Mouse (Mus musculus) hindbrain, embryonic 16.5 days (tissue): ENCODE data around the gene Gkn3. TPM values are rescaled to one million over a fixed set of nuclear protein-coding genes. Genes with fewer than 3 reads are reported as not detected.
A peak's percentile ranks its signal among the peaks of the same experiment; 100 is the strongest.

Experiments used
- ATAC-seq: fragments of 200-750 bp; cut with Nextera tagmentation; 2 replicates; pipeline ENCODE4 v1.8.0; 2017; ENCODE audit warnings: moderate TSS enrichment, moderate library complexity
- H3K27ac ChIP-seq: fragments of 300-500 bp; sonication (generic); 2 replicates; pipeline ENCODE4 v1.5.1; 2014; ENCODE audit warnings: low read depth, mild to moderate bottlenecking, control low read depth, low read length, moderate library complexity
- H3K27me3 ChIP-seq: fragments of 300-500 bp; sonication (generic); replicated peaks from 2 replicates; pipeline ENCODE4 v1.6.1; 2014; ENCODE audit warnings: low read length; ENCODE audit not compliant: control insufficient read depth, insufficient read depth
- H3K36me3 ChIP-seq: fragments of 300-500 bp; sonication (generic); 2 replicates; pipeline ENCODE4 v1.6.1; 2014; ENCODE audit warnings: mild to moderate bottlenecking, low read length, moderate library complexity, mixed read lengths; ENCODE audit not compliant: control insufficient read depth, insufficient read depth
- H3K4me1 ChIP-seq: fragments of 300-500 bp; sonication (generic); 2 replicates; pipeline ENCODE4 v1.6.1; 2014; ENCODE audit warnings: low read depth, low read length; ENCODE audit not compliant: control insufficient read depth, insufficient read depth
- H3K4me2 ChIP-seq: fragments of 300-500 bp; sonication (generic); 2 replicates; pipeline ENCODE4 v1.6.1; 2014; ENCODE audit warnings: mild to moderate bottlenecking, low read length, control low read depth, moderate library complexity
- H3K4me3 ChIP-seq: fragments of 300-500 bp; sonication (generic); 2 replicates; pipeline ENCODE4 v1.5.1; 2014; ENCODE audit warnings: mild to moderate bottlenecking, low read length, control low read depth, moderate library complexity
- H3K9ac ChIP-seq: fragments of 300-500 bp; sonication (generic); 2 replicates; pipeline ENCODE4 v1.6.1; 2014; ENCODE audit warnings: low read depth, mild to moderate bottlenecking, control low read depth, low read length, moderate library complexity
- H3K9me3 ChIP-seq: fragments of 300-500 bp; sonication (generic); 2 replicates; pipeline ENCODE4 v1.6.1; 2014; ENCODE audit warnings: mild to moderate bottlenecking, low read length, moderate library complexity; ENCODE audit not compliant: control insufficient read depth
- WGBS: fragments of 180-500 bp; shearing (Covaris S2); extraction: QIAGEN DNeasy Blood & Tissue Kit; methylation state at CpG from one replicate; pipeline ENCODE4 v1.1.7; 2014; 5-methylcytosine and 5-hydroxymethylcytosine counted together
- polyA plus RNA-seq: library from polyadenylated mRNA; unstranded; fragments of >200 nt; fragmentation: Nextera tagmentation; extraction: Ambion mirVana; gene quantifications from 2 replicates; pipeline ENCODE4 v1.2.1, GENCODE M21; 2015

The Gkn3 gene
- polyA plus RNA-seq, 1 experiment from 2014 or later = 0.93 TPM

DNA sequence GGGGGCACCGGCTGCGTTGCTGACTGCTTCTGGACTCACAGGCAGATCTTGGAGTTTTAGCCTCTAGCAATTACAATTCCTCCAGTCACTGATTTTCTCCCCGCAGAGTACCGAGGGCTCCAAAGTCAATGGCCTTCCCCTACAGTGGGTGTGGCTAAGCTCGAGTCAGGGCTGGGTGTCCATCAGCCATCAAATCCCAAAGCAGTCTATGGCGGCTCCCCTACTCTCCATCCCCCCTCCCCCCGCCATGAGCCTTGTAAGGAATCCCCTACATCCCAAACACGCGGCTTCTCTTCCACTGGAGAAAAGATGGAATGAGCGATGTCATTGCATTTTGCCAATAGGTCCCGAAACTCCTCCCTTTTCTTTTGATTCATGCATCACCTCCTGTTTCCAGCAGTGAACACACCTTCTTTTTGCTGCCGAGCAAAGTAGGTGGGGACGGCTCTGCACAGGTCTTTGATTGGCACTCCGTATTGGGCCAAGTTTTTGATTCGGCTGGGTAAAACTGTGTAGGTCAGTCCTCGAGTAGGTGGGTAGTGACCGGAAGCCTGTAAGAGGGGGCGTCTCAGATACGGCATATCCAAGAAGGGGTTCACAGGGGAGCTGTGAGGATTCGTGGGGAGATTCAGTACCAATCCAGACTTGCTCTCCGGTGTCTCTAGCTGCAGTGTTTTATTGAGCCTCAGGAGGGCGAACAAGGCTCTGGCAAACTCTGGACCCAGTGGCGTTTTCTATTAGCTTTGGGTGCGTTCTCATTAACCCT lies 4.6 kb downstream of the Gkn3 start:
- H3K9me3 ChIP-seq = no peaks in the 10 kb centered on the region
- H3K4me2 ChIP-seq = peak overlapping the region; percentile 75
- peak; percentile 74 for ATAC-seq
- H3K4me3 ChIP-seq = peak overlapping the region; percentile 44
- peak overlapping the region; percentile 52 for H3K9ac ChIP-seq
- H3K27me3 ChIP-seq = no peaks in the 10 kb centered on the region
- 7% methylated on average over 24 of the region's 24 CpGs for WGBS
- peaks cover 6% of the 10 kb centered on the region for H3K4me1 ChIP-seq
- H3K27ac ChIP-seq = no peak overlapping the region
- H3K36me3 ChIP-seq = no peaks in the 10 kb centered on the region

DNA sequence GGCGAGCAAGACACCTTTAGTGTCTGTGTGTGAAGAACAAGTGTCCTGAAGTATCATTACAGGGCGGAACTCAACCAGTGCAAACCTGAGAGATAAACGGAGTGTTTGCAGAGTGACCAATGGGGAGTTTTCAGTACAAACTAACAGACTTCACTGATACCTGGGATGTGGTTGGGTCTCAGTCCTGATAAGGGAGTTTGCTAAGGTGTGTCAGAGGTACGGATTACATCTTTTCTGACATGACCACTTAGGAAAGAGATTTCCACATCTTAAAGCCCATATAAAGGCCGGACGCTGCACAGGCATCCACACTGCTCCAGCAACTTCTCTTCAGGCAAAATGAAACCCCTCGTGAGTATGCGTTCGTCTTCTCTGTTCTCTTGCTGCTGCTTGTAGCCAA lies 15.7 kb downstream of the Gkn3 start, which contains the start of gene Gkn2:
Gene Gkn2 (plus strand): TSS at position 301 of the 400 bp plus-strand sequence.
- Histone ChIP-seq H3K4me1 (no peaks in the 10 kb centered on the region), H3K4me2 (no peak within 1 kb of the TSS), H3K36me3 (no peaks in the 10 kb centered on the region), H3K9ac (no peak within 1 kb of the TSS), H3K4me3 (no peak within 1 kb of the TSS), H3K27me3 (no peaks in the 10 kb centered on the region), H3K27ac (no peak within 1 kb of the TSS), H3K9me3 (no peaks in the 10 kb centered on the region)
- WGBS = 89% methylated on average over 9 of the region's 9 CpGs
- no peak for ATAC-seq

DNA sequence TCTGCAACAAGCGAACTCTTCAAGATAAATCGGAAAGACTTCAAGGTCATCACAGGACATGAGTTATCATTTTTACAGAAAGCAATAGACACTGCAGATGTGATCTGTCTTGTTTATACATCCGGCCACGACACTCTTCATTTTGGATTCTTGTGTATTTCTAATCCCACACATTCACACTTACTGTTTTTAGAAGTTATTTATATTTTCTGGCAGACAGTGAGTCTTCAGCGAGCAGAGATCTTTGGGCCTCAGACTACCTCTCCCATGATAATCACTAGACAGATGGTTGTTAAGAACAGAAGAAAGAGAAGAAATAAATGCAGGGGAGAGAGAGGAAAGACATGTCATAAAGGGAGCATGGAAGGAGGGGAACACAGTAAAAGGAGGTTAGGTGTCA lies 19.5 kb downstream of the Gkn3 start:
- 91% methylated on average over 5 of the region's 5 CpGs for WGBS
- H3K36me3 ChIP-seq = no peaks in the 10 kb centered on the region
- H3K4me3 ChIP-seq = no peak overlapping the region
- no peak overlapping the region for H3K9ac ChIP-seq
- H3K27ac ChIP-seq = no peak overlapping the region
- H3K9me3 ChIP-seq = no peaks in the 10 kb centered on the region
- no peaks in the 10 kb centered on the region for H3K27me3 ChIP-seq
- no peaks in the 10 kb centered on the region for H3K4me1 ChIP-seq
- no peak for ATAC-seq
- H3K4me2 ChIP-seq = no peak overlapping the region

DNA sequence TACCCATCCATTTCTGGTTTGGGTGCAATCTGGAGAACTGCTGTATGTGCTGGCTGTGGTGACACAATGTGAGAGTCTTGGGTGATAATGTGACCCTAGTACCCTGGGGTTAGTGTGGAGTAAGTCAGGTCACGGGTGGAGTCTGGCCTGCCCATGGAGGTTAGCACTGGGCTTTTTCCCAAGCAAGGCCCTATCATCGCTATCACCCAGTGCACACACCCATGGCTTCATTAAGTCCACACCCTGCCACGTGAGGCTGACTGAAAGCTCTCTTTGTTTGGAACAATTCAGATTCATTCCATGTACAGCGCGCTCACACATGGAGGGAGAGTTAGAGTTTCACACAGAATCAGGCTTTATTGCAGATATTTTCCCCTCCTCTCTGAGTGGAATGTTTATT lies 34.3 kb downstream of the Gkn3 start:
- whole genome bisulfite sequencing = 62% methylated on average over 5 of the region's 5 CpGs
- Histone ChIP-seq H3K4me3 (no peak overlapping the region), H3K27ac (no peak overlapping the region), H3K36me3 (no peaks in the 10 kb centered on the region), H3K9me3 (no peaks in the 10 kb centered on the region), H3K4me1 (no peaks in the 10 kb centered on the region), H3K27me3 (no peaks in the 10 kb centered on the region), H3K9ac (no peak overlapping the region), H3K4me2 (no peak overlapping the region)
- ATAC-seq = no peak

DNA sequence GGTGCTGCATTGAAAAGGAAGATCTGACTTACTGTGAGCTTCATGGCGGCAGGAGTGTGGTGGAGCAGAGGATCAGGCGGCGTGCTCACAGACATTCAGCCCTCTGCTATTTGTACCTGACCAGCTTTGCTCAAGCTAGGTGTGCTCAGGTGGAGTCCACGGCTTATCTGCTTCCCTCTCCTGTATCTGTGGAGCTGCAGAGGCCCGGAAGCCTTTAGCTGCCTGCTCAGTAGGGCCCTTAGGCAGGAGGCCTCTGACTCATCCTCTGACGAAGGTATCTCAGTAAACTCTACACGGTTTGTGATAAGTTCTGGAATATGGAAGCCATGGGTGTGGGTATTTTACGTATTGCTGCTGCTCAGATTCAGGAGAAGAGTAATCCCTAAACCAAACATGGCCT lies 37.9 kb downstream of the Gkn3 start, which contains the start of gene Gkn1:
Gene Gkn1 (minus strand): TSS at position 114 of the 400 bp plus-strand sequence.
- Histone ChIP-seq H3K27ac (no peak within 1 kb of the TSS), H3K36me3 (no peaks in the 10 kb centered on the region), H3K4me1 (no peaks in the 10 kb centered on the region), H3K4me3 (no peak within 1 kb of the TSS), H3K9me3 (no peaks in the 10 kb centered on the region), H3K9ac (no peak within 1 kb of the TSS), H3K27me3 (no peaks in the 10 kb centered on the region), H3K4me2 (no peak within 1 kb of the TSS)
- no peak for ATAC-seq
- WGBS = 91% methylated on average over 8 of the region's 8 CpGs

DNA sequence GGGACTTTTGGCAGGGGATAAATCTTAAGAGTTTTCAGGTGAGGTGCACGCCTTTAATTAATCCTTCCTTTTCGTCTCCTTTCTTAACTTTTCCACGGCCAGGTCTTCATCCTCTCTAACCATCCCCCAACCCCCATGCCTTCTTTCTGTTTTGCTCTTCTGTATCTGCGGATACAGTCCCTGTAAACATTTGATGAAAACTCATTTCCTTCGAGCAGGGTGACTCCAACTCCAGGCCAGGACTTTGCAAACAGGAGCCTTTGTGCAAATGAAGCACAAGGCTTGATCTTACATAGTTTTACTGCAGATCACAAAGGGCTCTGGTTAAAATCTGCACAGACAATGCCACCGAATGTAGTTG lies 52.8 kb downstream of the Gkn3 start:
- Histone ChIP-seq H3K4me3 (peak overlapping the region; percentile 84), H3K36me3 (no peaks in the 10 kb centered on the region), H3K9ac (no peak overlapping the region), H3K27ac (no peak overlapping the region), H3K4me2 (peak overlapping the region; percentile 93), H3K4me1 (peaks cover 9% of the 10 kb centered on the region), H3K27me3 (no peaks in the 10 kb centered on the region), H3K9me3 (no peaks in the 10 kb centered on the region)
- ATAC-seq = no peak
- WGBS = 35% methylated on average over 6 of the region's 6 CpGs

DNA sequence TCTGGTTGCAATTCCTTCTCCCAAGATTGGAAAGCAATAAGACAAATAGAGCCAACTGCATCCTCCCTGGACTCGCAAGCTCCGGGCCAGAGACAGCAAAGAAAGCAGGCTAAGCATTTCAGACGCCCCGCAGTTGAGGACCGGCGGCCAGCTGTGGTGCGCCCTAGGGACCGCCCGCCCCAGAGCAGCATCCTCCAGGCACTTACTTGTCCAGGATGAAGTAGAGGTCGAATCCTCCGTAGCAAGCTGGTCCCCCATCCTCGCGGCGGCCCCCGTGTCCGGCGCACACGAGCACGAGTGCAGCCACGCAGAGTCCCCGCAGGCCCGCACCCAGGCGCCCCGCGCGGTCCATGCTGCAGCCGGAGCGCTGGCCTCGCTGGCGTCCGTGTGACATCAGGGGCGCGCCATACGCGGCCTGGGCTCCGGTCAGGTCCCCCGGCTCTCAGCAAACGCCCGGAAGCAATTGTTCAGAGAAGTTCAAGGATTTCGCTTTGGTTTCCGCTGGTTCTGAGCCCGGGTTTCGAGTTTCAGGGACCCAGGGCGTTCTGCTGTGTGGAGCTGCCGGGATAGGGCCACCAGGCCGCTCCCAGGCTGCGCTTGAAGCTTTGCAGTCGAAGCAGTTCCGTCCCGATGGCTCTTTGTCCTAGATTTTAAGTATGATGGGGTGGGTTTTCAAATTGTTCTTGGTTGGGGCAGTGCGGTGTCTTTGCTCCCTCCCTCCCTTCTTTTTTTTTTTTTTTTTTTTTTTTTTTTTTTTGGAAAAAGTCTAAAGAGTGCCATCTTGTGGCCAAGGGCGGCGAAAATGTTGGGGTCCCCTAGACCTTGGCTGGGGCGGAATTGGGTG lies 53.4 kb downstream of the Gkn3 start, which contains the start of gene Antxr1:
Gene Antxr1 (minus strand): TSS at position 731 of the 844 bp plus-strand sequence.
- Histone ChIP-seq H3K4me2 (peak within 1 kb of the TSS; percentile 93), H3K9me3 (no peaks in the 10 kb centered on the region), H3K4me1 (peaks cover 9% of the 10 kb centered on the region), H3K36me3 (no peaks in the 10 kb centered on the region), H3K4me3 (peak within 1 kb of the TSS; percentile 84), H3K9ac (peak within 1 kb of the TSS; percentile 86), H3K27ac (peak within 1 kb of the TSS; percentile 74), H3K27me3 (no peaks in the 10 kb centered on the region)
- ATAC-seq = peak; percentile 79
- WGBS = under 1% methylated on average over 54 of the region's 54 CpGs

DNA sequence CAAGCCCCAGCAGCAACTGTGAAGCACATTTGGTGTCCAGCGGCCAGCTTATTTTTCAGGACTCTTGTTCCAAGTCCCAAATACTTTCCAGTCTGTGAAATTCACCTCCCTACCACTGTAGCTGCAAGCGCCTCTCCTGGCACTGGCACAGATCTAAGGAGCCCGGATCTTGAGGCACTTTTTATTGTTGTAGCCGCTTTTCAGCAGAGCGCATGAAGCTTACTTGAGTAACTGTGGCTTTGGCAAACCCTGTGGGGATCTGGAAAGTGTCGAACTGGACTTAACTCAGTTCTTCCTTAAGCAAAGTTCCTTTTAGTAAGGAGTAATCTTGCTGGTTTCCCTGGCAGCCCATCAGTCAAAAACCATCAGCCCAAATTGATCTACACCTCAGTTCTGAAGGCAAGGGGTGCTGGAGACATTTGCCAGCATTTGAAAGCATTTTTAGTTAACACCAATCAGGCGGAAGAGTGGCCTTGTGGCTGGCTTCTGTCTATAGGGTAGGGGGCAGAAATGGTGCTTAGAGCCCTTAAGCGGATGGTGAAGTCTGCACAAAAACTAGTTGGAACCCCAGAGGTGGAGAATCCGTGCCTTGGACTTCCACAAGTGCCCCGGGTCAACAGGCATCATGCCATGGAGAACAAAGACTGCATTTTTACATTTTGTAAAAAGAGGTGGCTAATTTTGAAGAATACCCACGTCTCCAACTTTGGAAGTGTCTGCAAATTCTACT lies 54.2 kb downstream of the Gkn3 start:
- peak overlapping the region; percentile 74 for H3K27ac ChIP-seq
- H3K36me3 ChIP-seq = no peaks in the 10 kb centered on the region
- H3K9me3 ChIP-seq = no peaks in the 10 kb centered on the region
- WGBS = 7% methylated on average over 11 of the region's 11 CpGs
- H3K4me1 ChIP-seq = peaks cover 9% of the 10 kb centered on the region
- peak; percentile 53; the same call in 1 of the 2 replicates for ATAC-seq
- H3K4me2 ChIP-seq = peak overlapping the region; percentile 93
- H3K9ac ChIP-seq = peak overlapping the region; percentile 86
- no peaks in the 10 kb centered on the region for H3K27me3 ChIP-seq
- peak overlapping the region; percentile 84 for H3K4me3 ChIP-seq
